Mouse (Mus musculus) layer of hippocampus, adult 8-10 months (tissue): ENCODE data around the gene Cx3cr1. TPM values are rescaled to one million over a fixed set of nuclear protein-coding genes. Genes with fewer than 3 reads are reported as not detected.

Experiments used
- DNase-seq, 2 experiments: peaks; one replicate each; pipeline ENCODE4 v3.0.0; 2022; ENCODE audit warnings: low spot score in 2 of 2
- total RNA-seq, 4 experiments: library from RNA; stranded (reverse); gene quantifications; 2 replicates each; pipeline ENCODE4 v1.2.4; 2022

Gene Cx3cr1
- total RNA-seq, 4 experiments from 2014 or later: 28.2 to 108 (median 66.4) TPM

GRCm38 (mm10) chr9:119893881-119894280 is 175.8 kb downstream of the Cx3cr1 start:
- no peak for DNase-seq

GRCm38 (mm10) chr9:119890692-119891091 is 179.0 kb downstream of the Cx3cr1 start:
- no peak for DNase-seq

- no peak for DNase-seq
Observed at GRCm38 (mm10) chr9:119889446-119889845, 180.2 kb downstream of the Cx3cr1 start.

GRCm38 (mm10) chr9:119888843-119889246 is 180.8 kb downstream of the Cx3cr1 start:
- no peak for DNase-seq

- no peak for DNase-seq
Observed at GRCm38 (mm10) chr9:119887144-119887901, 182.4 kb downstream of the Cx3cr1 start.

- no peak for DNase-seq
Observed at GRCm38 (mm10) chr9:119854170-119854569, 215.5 kb downstream of the Cx3cr1 start.

GRCm38 (mm10) chr9:119853071-119853846 is 216.4 kb downstream of the Cx3cr1 start:
- DNase-seq: no peak

GRCm38 (mm10) chr9:119852347-119853030 is 217.2 kb downstream of the Cx3cr1 start:
- peak; percentile 22 to 23 for DNase-seq

Other genes with a start within 250 kb of the Cx3cr1 start
- gene Scn11a, start 244.4 kb downstream of the Cx3cr1 start, total RNA-seq: not detected
- 10 to 100 TPM; 64.3 to 81.2 (median 74.6) TPM for gene Wdr48, start 175.0 kb downstream of the Cx3cr1 start, total RNA-seq
- gene Gorasp1, start 132.3 kb downstream of the Cx3cr1 start, total RNA-seq: 10 to 100 TPM; 30.5 to 35.7 (median 34.1) TPM
- gene Ttc21a, start 132.3 kb downstream of the Cx3cr1 start, total RNA-seq: 1 to 10 TPM; 1.2 to 2.8 (median 1.4) TPM
- 10 to 100 TPM; 12.1 to 24.1 (median 14.6) TPM for gene Csrnp1, start 85.2 kb downstream of the Cx3cr1 start, total RNA-seq
- under 1 TPM; 0.06 to 0.25 (median 0.10) TPM for gene Xirp1, start 46.3 kb downstream of the Cx3cr1 start, total RNA-seq
- not detected for gene Ccr8, start 22.2 kb upstream of the Cx3cr1 start, total RNA-seq
- gene Slc25a38, start 40.5 kb upstream of the Cx3cr1 start, total RNA-seq: 10 to 100 TPM; 23.5 to 31.8 (median 26.7) TPM
- gene Rpsa, start 57.8 kb upstream of the Cx3cr1 start, total RNA-seq: 100 to 1,000 TPM; 400 to 515 (median 436) TPM
- gene Mobp, start 79.8 kb upstream of the Cx3cr1 start, total RNA-seq: 100 to 1,000 TPM; 395 to 477 (median 422) TPM
- gene Myrip, start 231.6 kb upstream of the Cx3cr1 start, total RNA-seq: 10 to 100 TPM; 45.8 to 63.9 (median 55.6) TPM